Mouse (Mus musculus) MEL-GATA-1-ER (cell line): ENCODE results near the gene Nav2.

Experiments
- DNase-seq: peaks from one replicate; pipeline ENCODE4 v3.0.0-alpha.2; 2012; ENCODE audit warnings: low read depth; ENCODE audit errors: extremely low read depth

Nav2 gene

GRCm38 (mm10) chr7:49426060-49426459 lies 517.5 kb downstream of the Nav2 start:
- DNase-seq = no peak

- DNase-seq = no peak
Observed at GRCm38 (mm10) chr7:49427843-49428242, 519.3 kb downstream of the Nav2 start.

DNA sequence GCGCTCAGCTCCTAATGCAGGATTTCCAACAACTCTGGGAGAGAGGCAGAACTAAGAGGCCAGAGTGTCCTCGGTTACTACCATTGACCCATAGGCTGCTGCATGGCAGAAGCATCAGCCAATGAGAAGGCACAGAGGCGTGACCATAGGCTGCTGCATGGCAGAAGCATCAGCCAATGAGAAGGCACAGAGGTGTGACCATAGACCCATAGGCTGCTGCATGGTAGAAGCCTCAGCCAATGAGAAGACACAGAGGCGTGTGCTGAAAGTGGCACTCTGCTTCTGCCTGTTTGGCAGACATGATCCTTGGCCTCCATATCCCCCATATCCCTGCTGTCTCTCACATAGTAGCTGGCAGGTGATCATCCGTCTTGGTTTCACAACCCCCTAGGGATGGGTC lies 520.4 kb downstream of the Nav2 start:
- DNase-seq = peak; percentile 20

GRCm38 (mm10) chr7:49430808-49431207 lies 522.3 kb downstream of the Nav2 start:
- no peak for DNase-seq

DNA sequence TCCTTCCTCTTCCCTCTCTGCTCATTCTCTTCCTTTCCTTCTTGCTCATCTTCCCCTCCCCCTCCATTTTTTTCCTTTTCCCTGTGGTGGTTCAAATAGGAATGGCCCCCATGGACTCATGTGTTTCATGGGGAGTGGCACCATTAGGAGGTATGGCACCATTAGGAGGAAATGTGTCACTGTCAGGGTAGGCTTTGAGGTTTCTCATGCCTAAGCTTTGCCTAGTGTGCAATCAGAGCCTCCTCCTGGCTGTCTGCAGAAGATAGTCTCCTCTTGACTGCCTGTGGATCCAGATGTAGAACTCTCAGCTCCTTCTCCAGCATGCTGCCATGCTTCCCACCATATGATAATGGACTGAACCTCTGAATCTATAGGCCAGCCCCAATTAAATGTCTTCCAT lies 525.4 kb downstream of the Nav2 start:
- DNase-seq = no peak

GRCm38 (mm10) chr7:49436492-49436891 lies 528.0 kb downstream of the Nav2 start:
- no peak for DNase-seq

GRCm38 (mm10) chr7:49437901-49438300 lies 529.4 kb downstream of the Nav2 start:
- DNase-seq = no peak

DNA sequence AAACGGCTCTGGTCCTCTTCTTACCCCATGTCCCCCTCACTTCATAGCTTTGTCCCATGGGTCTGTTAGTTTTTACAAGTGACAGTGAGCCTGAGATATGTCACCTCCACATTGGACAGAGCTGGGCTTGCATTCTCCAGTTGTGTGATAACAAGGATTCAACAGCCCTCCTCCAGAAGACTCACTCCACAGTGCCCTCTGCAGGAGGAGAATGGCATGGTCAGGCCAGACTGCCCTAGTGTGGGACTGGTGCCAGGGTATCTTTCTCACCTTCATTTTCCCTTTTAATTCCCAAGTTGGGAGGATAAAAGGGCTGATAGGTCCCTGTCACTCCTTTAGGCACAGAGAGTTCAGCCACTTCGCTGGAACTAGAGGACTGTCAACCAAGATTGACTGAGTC lies 530.6 kb downstream of the Nav2 start:
- DNase-seq = no peak

GRCm38 (mm10) chr7:49440333-49440969 lies 531.9 kb downstream of the Nav2 start:
- no peak for DNase-seq

DNA sequence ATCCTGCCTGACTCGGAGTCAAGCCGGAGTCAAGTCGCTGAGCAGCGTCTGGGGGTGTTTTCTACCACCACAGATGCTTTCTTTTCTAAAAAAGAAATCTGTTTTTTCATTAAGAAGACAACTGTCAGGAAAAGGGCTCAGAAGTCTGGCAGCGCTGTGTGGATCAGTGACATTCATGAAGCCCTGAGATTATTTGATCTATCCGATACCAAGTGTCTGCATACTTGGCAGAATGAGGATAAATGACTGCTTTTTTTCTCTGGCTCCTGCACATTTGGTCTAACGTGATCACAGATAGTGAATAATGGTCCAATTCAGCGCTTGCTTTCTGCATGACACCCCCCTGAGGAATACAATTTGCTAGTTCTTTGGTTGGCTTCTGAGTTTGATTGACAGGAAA lies 533.7 kb downstream of the Nav2 start:
- no peak for DNase-seq

DNA sequence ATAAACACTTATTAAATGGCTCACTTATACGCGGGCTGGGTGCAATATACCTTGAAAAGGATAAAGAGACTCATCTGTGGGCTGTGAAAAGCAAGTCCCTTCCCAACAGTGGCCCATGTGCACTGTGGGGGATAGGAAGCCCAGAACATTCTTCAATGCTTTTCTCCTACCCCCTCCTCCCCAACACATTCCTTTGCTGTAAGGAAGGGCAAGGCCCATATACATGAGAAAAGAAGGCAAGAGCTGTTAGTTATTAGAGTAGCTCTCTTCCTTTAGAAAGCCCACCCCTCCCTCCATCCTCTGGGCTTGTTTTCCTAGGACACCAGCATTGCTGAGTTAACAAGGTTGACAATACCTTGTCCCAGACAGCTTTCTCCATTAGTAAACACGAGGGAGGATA lies 540.1 kb downstream of the Nav2 start:
- DNase-seq = no peak

DNA sequence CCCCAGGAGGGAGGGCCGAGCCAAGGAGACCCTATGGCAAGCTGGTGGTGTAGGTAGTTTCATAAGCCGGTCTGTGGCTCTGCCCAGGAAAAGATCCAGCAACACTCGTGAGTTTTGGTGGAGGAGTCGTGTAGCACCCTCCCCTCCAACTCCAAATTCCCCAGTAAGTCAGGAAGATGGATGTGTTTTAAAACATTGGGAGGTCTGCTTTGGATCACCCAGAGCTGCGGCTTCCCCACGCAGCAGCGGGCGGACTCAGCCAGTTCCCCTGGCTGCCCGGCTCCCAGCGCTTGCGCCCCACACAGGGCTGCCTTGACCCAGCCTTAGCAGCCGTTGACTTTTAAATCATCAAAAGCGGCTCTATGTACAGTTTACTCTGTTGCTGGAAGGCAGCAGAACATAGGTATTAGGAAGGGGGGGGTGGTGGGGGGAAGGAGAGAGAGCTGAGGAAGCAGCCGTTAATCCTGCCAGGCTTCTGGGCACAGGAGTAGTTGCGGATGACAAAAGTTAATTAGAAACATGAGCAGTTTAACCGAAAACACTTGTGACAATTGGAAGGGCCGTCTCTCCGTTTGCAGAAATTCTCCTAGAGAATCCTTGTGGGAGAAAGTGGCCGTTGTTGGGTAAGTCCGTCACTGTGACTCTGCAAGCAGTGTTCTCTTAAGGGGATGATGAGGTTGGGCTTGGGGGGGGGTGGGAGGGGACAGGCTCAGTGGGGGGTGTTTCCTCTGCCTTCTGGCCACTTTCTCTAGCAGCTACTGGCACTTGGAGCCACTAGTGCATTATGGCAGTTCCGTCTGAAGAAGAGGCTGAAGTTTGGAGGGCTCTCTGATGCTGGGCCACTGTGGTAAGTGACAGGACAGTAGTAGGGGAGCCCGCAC lies 542.0 kb downstream of the Nav2 start:
- DNase-seq = no peak

- no peak for DNase-seq
Observed at GRCm38 (mm10) chr7:49451240-49451639, 542.7 kb downstream of the Nav2 start.

DNA sequence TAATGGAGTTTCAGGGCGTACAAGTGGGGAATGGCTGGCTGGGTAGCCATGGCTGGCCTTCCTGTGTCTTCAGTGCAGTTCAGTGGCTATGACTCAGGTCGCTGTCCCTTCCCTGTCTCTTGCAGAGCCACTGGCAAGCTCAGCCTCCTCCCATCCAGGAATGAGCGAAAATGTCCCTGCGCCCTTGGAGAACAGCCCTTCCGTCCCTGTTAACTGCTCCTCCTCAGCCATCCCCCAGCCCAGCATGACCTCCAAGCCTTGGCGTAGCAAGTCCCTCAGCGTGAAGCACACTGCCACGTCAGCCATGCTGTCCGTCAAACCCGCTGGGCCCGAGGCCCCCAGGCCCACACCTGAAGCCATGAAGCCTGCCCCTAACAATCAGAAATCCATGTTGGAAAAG lies 543.8 kb downstream of the Nav2 start:
- DNase-seq = no peak

DNA sequence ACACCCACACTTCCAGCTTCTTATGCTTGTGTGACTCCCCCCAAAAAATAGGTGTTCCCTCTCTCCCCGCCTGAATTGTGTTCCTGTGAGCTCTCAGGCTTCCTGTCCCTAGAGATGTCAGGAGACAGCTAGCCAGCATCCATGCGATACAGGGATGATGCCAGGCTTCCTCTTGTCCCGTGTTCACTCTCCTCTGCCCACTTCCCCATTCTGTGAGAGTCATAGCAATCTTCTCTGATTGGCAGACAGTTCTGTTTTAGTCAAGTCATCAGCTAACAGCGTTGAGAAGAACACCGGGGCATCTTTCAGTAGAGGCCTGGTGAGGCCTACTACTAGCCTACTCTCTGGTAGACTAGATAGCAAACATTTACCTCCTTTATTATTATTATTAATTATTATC lies 546.1 kb downstream of the Nav2 start:
- peak; percentile 57 for DNase-seq

GRCm38 (mm10) chr7:49456148-49456547 lies 547.6 kb downstream of the Nav2 start:
- no peak for DNase-seq

DNA sequence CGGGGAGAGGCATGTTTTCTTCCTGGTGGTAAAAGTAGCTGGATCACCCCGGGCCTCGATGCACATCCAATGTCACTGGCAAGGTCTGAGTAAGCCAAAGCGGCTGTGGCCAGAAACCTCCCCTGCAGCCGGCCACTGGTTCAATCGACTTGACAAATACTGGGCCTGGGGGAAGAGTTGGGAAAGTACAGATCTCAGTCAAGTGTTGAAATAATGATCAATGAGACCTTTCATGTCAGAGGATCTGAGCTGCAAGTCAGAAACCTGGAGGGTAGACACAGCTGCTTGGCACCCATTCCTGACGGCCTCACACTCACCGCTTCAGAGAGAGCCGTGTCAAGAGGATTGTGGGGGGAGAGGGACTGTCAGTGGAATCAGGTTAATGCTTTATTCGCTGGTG lies 548.9 kb downstream of the Nav2 start:
- no peak for DNase-seq

DNA sequence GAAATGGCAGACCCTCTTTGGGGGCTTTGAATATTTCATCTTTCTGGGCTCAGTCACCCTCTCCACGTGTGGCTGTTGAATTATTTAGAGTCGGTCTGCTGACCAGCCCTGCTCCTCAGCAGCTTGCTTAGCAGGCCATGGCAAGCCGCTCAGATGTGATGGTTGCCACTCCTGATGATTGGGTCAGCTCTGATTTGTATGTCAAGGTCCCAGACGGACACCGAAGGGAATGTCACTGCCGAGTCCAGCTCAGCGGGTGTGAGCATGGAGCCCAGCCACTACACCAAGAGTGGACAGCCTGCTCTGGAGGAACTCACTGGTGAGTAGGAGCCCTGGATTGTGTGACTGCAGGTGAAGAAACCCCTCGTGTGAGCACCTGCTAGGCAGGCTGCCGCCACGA lies 549.4 kb downstream of the Nav2 start:
- no peak for DNase-seq

DNA sequence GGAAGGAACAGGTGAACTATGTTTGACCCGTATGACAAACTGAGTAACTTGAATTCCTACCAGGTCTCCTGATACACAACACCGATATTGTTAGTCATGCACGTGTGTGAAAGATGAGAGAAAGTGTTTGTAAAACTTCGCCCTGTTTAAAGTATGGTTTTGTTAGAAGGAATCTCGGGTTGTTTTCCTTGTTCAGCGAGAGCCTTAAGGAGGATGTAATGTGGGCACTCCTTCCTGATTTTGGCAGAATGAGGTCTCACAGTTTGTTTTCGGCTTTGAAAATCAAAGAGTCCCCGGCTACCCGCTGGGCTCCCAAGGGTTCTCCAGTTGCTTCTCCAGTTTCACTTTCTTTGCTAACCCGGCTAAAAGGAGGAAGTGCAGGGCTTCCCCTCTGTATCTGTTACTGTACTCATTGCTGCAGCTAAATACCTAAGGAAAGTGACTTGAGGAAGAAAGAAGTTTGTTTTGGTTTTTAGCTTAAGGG lies 553.9 kb downstream of the Nav2 start:
- DNase-seq = peak; percentile 74

GRCm38 (mm10) chr7:49467861-49468260 lies 559.3 kb downstream of the Nav2 start:
- no peak for DNase-seq

DNA sequence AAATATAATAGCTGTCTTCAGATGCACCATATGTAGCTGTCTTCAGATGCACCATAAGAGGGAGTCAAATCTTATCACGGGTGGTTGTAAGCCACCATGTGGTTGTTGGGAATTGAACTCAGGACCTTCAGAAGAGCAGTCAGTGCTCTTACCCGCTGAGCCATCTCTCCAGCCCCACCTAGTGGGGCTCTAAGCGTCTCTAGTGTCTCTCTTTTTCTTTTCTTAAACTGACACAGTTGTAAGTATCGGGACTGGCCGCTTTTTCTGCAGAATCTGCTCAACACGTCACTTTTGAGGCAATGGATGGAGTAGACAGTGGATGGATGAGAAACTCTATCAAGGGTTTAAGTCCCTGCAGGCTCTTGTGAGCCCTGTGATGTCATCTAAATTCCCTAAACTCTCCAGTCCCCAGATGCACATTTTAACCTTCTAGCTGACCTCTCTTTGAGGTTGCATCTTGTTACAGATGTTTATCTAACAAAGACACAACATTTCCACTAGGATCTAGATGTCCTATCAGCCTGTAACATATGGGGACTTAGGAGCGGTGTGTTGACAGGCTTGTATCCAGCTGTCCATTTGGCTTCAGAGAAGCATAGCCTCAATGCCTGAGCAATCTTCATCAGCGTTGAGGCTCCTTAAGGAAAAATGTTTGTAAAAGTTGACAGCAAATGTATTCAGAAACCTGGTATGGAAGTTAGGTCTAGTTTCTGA lies 560.1 kb downstream of the Nav2 start:
- no peak for DNase-seq

- no peak for DNase-seq
Observed at GRCm38 (mm10) chr7:49471278-49471677, 562.8 kb downstream of the Nav2 start.
